Mouse (Mus musculus): ENCODE data around the gene Zbtb18.

DNA sequence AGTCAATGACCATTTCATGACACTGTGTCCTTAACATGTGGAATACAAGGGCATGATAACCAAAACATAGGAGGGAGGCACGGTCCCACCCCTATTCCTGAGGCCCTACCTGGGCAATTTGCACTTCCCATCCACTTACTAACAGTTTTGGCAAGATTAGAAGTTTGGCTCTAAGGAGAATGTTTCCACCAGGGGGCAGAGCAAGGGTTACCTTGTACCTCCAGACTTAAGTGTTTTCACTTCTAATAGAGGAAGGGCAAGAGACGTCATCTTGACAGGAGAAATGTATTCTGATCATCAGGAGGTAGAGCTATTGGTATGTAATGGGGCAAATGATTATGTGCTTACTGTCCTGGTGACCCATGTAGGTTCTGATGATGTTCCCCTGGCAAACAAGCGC is 33.5 kb upstream of the Zbtb18 start:
- no peak for TF ChIP-seq POLR2A (IDR thresholded peaks at IDR 0.05; ENCODE audit: low read depth, low read length)
- no peak for TF ChIP-seq CTCF (IDR thresholded peaks at IDR 0.05; ENCODE audit: borderline replicate concordance, insufficient read depth, low read length)

Data from embryonic fibroblast, embryonic 13.5 days (primary cell).